Mouse (Mus musculus) CH12.LX (cell line): ENCODE results near the gene Rel.
A peak's percentile ranks its signal among the peaks of the same experiment; 100 is the strongest.

ENCODE experiments used
- CHD2 ChIP-seq: IDR thresholded peaks from 2 replicates; pipeline ENCODE4 v1.6.1; 2011; ENCODE audit warnings: low read length, improper control_type of control experiment
- CTCF ChIP-seq, 2 experiments: IDR thresholded peaks in 1 of 2; conservative IDR thresholded peaks in 1 of 2; 2 replicates each; pipeline ENCODE4 v1.5.1; 2011 to 2012; ENCODE audit warnings: low read depth in 2 of 2, low read length in 2 of 2, improper control_type of control experiment in 1 of 2, inconsistent platforms in 1 of 2, mild to moderate bottlenecking in 1 of 2, moderate library complexity in 1 of 2
- EP300 ChIP-seq: IDR thresholded peaks from 2 replicates; pipeline ENCODE4 v1.6.1; 2011; ENCODE audit warnings: low read length, improper control_type of control experiment
- MAFK ChIP-seq: IDR thresholded peaks from 2 replicates; pipeline ENCODE4 v1.6.1; 2011; ENCODE audit warnings: low read length, improper control_type of control experiment; ENCODE audit not compliant: insufficient replicate concordance
- MEF2A ChIP-seq: IDR thresholded peaks from 2 replicates; pipeline ENCODE4 v1.6.1; 2014; ENCODE audit warnings: low read depth, mild to moderate bottlenecking, inconsistent platforms, low read length, improper control_type of control experiment, borderline replicate concordance
- POLR2A ChIP-seq: IDR thresholded peaks from 2 replicates; pipeline ENCODE4 v1.6.1; 2011; ENCODE audit warnings: low read depth, mild to moderate bottlenecking, improper control_type of control experiment, low read length
- RAD21 ChIP-seq: IDR thresholded peaks from 2 replicates; pipeline ENCODE4 v1.6.1; 2011; ENCODE audit warnings: low read depth, mild to moderate bottlenecking, low read length, improper control_type of control experiment, moderate library complexity
- SMC3 ChIP-seq: IDR thresholded peaks from 2 replicates; pipeline ENCODE4 v1.6.1; 2011; ENCODE audit warnings: low read depth, low read length, improper control_type of control experiment
- TBP ChIP-seq: conservative IDR thresholded peaks from 2 replicates; pipeline ENCODE4 v1.6.1; 2011; ENCODE audit warnings: low read depth, low read length, improper control_type of control experiment
- TCF12 ChIP-seq: IDR thresholded peaks from 2 replicates; pipeline ENCODE4 v1.6.1; 2014; ENCODE audit warnings: low read depth, mild to moderate bottlenecking, inconsistent platforms, low read length, improper control_type of control experiment
- ZNF384 ChIP-seq: IDR thresholded peaks from 2 replicates; pipeline ENCODE4 v1.6.1; 2012; ENCODE audit warnings: low read depth, low read length, improper control_type of control experiment, inconsistent platforms

DNA sequence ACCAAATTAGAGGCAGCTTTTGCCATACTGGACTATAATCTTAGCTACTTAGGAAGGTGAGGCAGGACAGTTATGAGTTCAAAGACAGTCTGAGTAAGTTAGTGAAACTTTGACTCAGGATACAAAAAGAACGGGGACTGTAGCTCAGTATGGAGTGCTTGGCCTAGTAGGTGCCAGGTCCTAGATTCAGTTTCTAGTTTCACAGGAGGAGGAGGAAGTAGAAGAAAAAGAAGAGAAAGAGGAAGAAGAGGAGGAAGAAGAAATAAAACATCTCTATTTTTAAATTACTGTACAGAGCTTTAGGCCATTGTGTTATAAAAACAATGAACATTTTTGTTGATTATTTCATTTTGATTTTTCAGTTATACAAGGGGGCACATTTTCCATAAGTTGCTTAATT lies 82.7 kb downstream of the Rel start:
- peak; percentile 17; the same call in 1 of the 2 replicates for TF ChIP-seq MEF2A
- no peak for TF ChIP-seq MAFK
- TF ChIP-seq RAD21: no peak
- no peak for TF ChIP-seq SMC3
- peak; percentile 64; the same call in 1 of the 2 replicates for TF ChIP-seq EP300
- no peak for TF ChIP-seq TBP
- no peak for TF ChIP-seq POLR2A
- no peak for TF ChIP-seq CTCF (conservative IDR thresholded peaks at IDR 0.05 in 1 of 2, IDR thresholded peaks at IDR 0.05 in 1 of 2; ENCODE audit: low read depth in 2 of 2, low read length in 2 of 2)
- no peak for TF ChIP-seq TCF12
- TF ChIP-seq ZNF384: peak; percentile 30; the same call in 1 of the 2 replicates
- TF ChIP-seq CHD2: no peak
